Mouse (Mus musculus): ENCODE results near the gene Slco1a6.

Gene Slco1a6

DNA sequence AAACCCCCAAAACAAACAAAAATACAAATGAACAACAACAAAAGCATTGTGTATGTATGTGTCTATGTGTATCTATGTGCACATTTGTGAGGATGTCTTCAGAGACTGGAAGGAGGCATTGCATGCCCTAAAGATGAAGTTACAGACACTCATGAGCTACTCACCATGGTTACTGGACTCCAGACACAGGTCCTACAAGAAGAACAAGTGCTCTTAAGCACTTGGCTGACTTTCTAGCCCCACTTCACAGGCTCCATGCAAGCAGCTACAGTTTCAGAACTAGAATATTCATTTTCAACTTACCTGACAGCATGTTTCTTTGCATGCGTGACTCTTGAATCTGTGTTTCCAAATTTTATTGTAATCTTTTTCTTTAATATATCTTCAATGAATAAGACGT lies 172.6 kb downstream of the Slco1a6 start:
- DNase-seq (ENCODE audit: low spot score in 2 of 2) = no peak
